Mouse (Mus musculus): ENCODE results near the gene BC048562. TPM values are rescaled to one million over a fixed set of nuclear protein-coding genes. Genes with fewer than 3 reads are reported as not detected.

Gene BC048562
- polyA plus RNA-seq, 1 experiment from 2014 or later, result not detected

GRCm38 (mm10) chr9:108403081-108403480, 33.2 kb upstream of the BC048562 start:
- H3K4me1 ChIP-seq (ENCODE audit: control insufficient read depth, insufficient read depth, low read length), result no peaks in the 10 kb centered on the region
- H3K27me3 ChIP-seq (ENCODE audit: control insufficient read depth, insufficient read depth, low read length), result no peaks in the 10 kb centered on the region
- no peaks in the 10 kb centered on the region for H3K9me3 ChIP-seq (replicated peaks; ENCODE audit: control insufficient read depth, low read length)
- no peaks in the 10 kb centered on the region for H3K36me3 ChIP-seq (ENCODE audit: control insufficient read depth, insufficient read depth, low read length)
- H3K4me3 ChIP-seq (ENCODE audit: low read depth, low read length), result no peak overlapping the region
- no peak overlapping the region for H3K4me2 ChIP-seq
- no peak for ATAC-seq (replicated peaks; ENCODE audit: insufficient number of reproducible peaks, low FRiP score, low TSS enrichment)
- 80% methylated on average over 4 of the region's 4 CpGs for WGBS (ENCODE audit: insufficient replicate concordance)
- H3K27ac ChIP-seq (ENCODE audit: low read depth, low read length), result no peak overlapping the region
- H3K9ac ChIP-seq (ENCODE audit: low read depth, low read length), result no peak overlapping the region

GRCm38 (mm10) chr9:108404451-108404850, 31.8 kb upstream of the BC048562 start:
- H3K4me3 ChIP-seq (ENCODE audit: low read depth, low read length), result no peak overlapping the region
- no peaks in the 10 kb centered on the region for H3K36me3 ChIP-seq (ENCODE audit: control insufficient read depth, insufficient read depth, low read length)
- no peaks in the 10 kb centered on the region for H3K27me3 ChIP-seq (ENCODE audit: control insufficient read depth, insufficient read depth, low read length)
- no peak overlapping the region for H3K4me2 ChIP-seq
- no peak overlapping the region for H3K9ac ChIP-seq (ENCODE audit: low read depth, low read length)
- H3K27ac ChIP-seq (ENCODE audit: low read depth, low read length), result no peak overlapping the region
- no peak for ATAC-seq (replicated peaks; ENCODE audit: insufficient number of reproducible peaks, low FRiP score, low TSS enrichment)
- H3K9me3 ChIP-seq (replicated peaks; ENCODE audit: control insufficient read depth, low read length), result no peaks in the 10 kb centered on the region
- WGBS (ENCODE audit: insufficient replicate concordance), result 64% methylated on average over 8 of the region's 8 CpGs
- H3K4me1 ChIP-seq (ENCODE audit: control insufficient read depth, insufficient read depth, low read length), result no peaks in the 10 kb centered on the region

GRCm38 (mm10) chr9:108409535-108409934, 26.7 kb upstream of the BC048562 start:
- no peaks in the 10 kb centered on the region for H3K4me1 ChIP-seq (ENCODE audit: control insufficient read depth, insufficient read depth, low read length)
- no peak overlapping the region for H3K4me2 ChIP-seq
- H3K4me3 ChIP-seq (ENCODE audit: low read depth, low read length), result no peak overlapping the region
- H3K9me3 ChIP-seq (replicated peaks; ENCODE audit: control insufficient read depth, low read length), result no peaks in the 10 kb centered on the region
- no peaks in the 10 kb centered on the region for H3K36me3 ChIP-seq (ENCODE audit: control insufficient read depth, insufficient read depth, low read length)
- H3K27me3 ChIP-seq (ENCODE audit: control insufficient read depth, insufficient read depth, low read length), result no peaks in the 10 kb centered on the region
- H3K27ac ChIP-seq (ENCODE audit: low read depth, low read length), result no peak overlapping the region
- ATAC-seq (replicated peaks; ENCODE audit: insufficient number of reproducible peaks, low FRiP score, low TSS enrichment), result no peak
- WGBS (ENCODE audit: insufficient replicate concordance), result 68% methylated on average over 4 of the region's 4 CpGs
- no peak overlapping the region for H3K9ac ChIP-seq (ENCODE audit: low read depth, low read length)

GRCm38 (mm10) chr9:108411381-108411942, 24.8 kb upstream of the BC048562 start:
- Histone ChIP-seq H3K4me1 (ENCODE audit: control insufficient read depth, insufficient read depth, low read length) (no peaks in the 10 kb centered on the region), H3K36me3 (ENCODE audit: control insufficient read depth, insufficient read depth, low read length) (no peaks in the 10 kb centered on the region), H3K9ac (ENCODE audit: low read depth, low read length) (no peak overlapping the region), H3K4me2 (no peak overlapping the region), H3K27ac (ENCODE audit: low read depth, low read length) (no peak overlapping the region), H3K27me3 (ENCODE audit: control insufficient read depth, insufficient read depth, low read length) (no peaks in the 10 kb centered on the region), H3K9me3 (replicated peaks; ENCODE audit: control insufficient read depth, low read length) (no peaks in the 10 kb centered on the region), H3K4me3 (ENCODE audit: low read depth, low read length) (no peak overlapping the region)
- no peak for ATAC-seq (replicated peaks; ENCODE audit: insufficient number of reproducible peaks, low FRiP score, low TSS enrichment)
- WGBS (ENCODE audit: insufficient replicate concordance), result 74% methylated on average over 9 of the region's 9 CpGs

- H3K36me3 ChIP-seq (ENCODE audit: control insufficient read depth, insufficient read depth, low read length), result no peaks in the 10 kb centered on the region
- WGBS (ENCODE audit: insufficient replicate concordance), result 75% methylated on average over 1 of the region's 1 CpGs
- no peaks in the 10 kb centered on the region for H3K27me3 ChIP-seq (ENCODE audit: control insufficient read depth, insufficient read depth, low read length)
- no peak overlapping the region for H3K4me3 ChIP-seq (ENCODE audit: low read depth, low read length)
- no peak overlapping the region for H3K27ac ChIP-seq (ENCODE audit: low read depth, low read length)
- no peaks in the 10 kb centered on the region for H3K9me3 ChIP-seq (replicated peaks; ENCODE audit: control insufficient read depth, low read length)
- no peaks in the 10 kb centered on the region for H3K4me1 ChIP-seq (ENCODE audit: control insufficient read depth, insufficient read depth, low read length)
- no peak overlapping the region for H3K4me2 ChIP-seq
- no peak for ATAC-seq (replicated peaks; ENCODE audit: insufficient number of reproducible peaks, low FRiP score, low TSS enrichment)
- no peak overlapping the region for H3K9ac ChIP-seq (ENCODE audit: low read depth, low read length)
Measured at GRCm38 (mm10) chr9:108412221-108412620, 24.1 kb upstream of the BC048562 start.

- no peak for ATAC-seq (replicated peaks; ENCODE audit: insufficient number of reproducible peaks, low FRiP score, low TSS enrichment)
- Histone ChIP-seq H3K4me2 (no peak within 1 kb of the TSS), H3K27me3 (ENCODE audit: control insufficient read depth, insufficient read depth, low read length) (no peaks in the 10 kb centered on the region), H3K4me3 (ENCODE audit: low read depth, low read length) (no peak within 1 kb of the TSS), H3K9ac (ENCODE audit: low read depth, low read length) (no peak within 1 kb of the TSS), H3K36me3 (ENCODE audit: control insufficient read depth, insufficient read depth, low read length) (no peaks in the 10 kb centered on the region), H3K27ac (ENCODE audit: low read depth, low read length) (no peak within 1 kb of the TSS), H3K9me3 (replicated peaks; ENCODE audit: control insufficient read depth, low read length) (no peaks in the 10 kb centered on the region), H3K4me1 (ENCODE audit: control insufficient read depth, insufficient read depth, low read length) (no peaks in the 10 kb centered on the region)
Measured at GRCm38 (mm10) chr9:108428384-108428783, 7.9 kb upstream of the BC048562 start, which contains the start of gene Ccdc36. Ccdc36 (minus strand) TSS chr9:108428484.

GRCm38 (mm10) chr9:108431431-108432067, 4.7 kb upstream of the BC048562 start:
- no peaks in the 10 kb centered on the region for H3K36me3 ChIP-seq (ENCODE audit: control insufficient read depth, insufficient read depth, low read length)
- peak overlapping the region; percentile 57 for H3K4me2 ChIP-seq
- WGBS (ENCODE audit: insufficient replicate concordance), result 36% methylated on average over 32 of the region's 32 CpGs
- H3K27me3 ChIP-seq (ENCODE audit: control insufficient read depth, insufficient read depth, low read length), result no peaks in the 10 kb centered on the region
- no peak overlapping the region for H3K27ac ChIP-seq (ENCODE audit: low read depth, low read length)
- ATAC-seq (replicated peaks; ENCODE audit: insufficient number of reproducible peaks, low FRiP score, low TSS enrichment), result 0 out of 2 replicates have a peak, but pooled peaks have one; percentile 61
- no peak overlapping the region for H3K9ac ChIP-seq (ENCODE audit: low read depth, low read length)
- H3K4me1 ChIP-seq (ENCODE audit: control insufficient read depth, insufficient read depth, low read length), result no peaks in the 10 kb centered on the region
- no peaks in the 10 kb centered on the region for H3K9me3 ChIP-seq (replicated peaks; ENCODE audit: control insufficient read depth, low read length)
- peak overlapping the region; percentile 25 for H3K4me3 ChIP-seq (ENCODE audit: low read depth, low read length)

- no peak for ATAC-seq (replicated peaks; ENCODE audit: insufficient number of reproducible peaks, low FRiP score, low TSS enrichment)
- Histone ChIP-seq H3K9ac (ENCODE audit: low read depth, low read length) (no peak overlapping the region), H3K36me3 (ENCODE audit: control insufficient read depth, insufficient read depth, low read length) (no peaks in the 10 kb centered on the region), H3K4me2 (no peak overlapping the region), H3K4me1 (ENCODE audit: control insufficient read depth, insufficient read depth, low read length) (peaks cover 15% of the 10 kb centered on the region; the same call in 1 of the 2 replicates), H3K9me3 (replicated peaks; ENCODE audit: control insufficient read depth, low read length) (no peaks in the 10 kb centered on the region), H3K4me3 (ENCODE audit: low read depth, low read length) (no peak overlapping the region), H3K27me3 (ENCODE audit: control insufficient read depth, insufficient read depth, low read length) (no peaks in the 10 kb centered on the region), H3K27ac (ENCODE audit: low read depth, low read length) (no peak overlapping the region)
- WGBS (ENCODE audit: insufficient replicate concordance), result 75% methylated on average over 6 of the region's 6 CpGs
Measured at GRCm38 (mm10) chr9:108439176-108439575, 2.9 kb downstream of the BC048562 start.

GRCm38 (mm10) chr9:108440485-108440884, 4.2 kb downstream of the BC048562 start:
- Histone ChIP-seq H3K4me1 (ENCODE audit: control insufficient read depth, insufficient read depth, low read length) (peaks cover 15% of the 10 kb centered on the region; the same call in 1 of the 2 replicates), H3K9me3 (replicated peaks; ENCODE audit: control insufficient read depth, low read length) (no peaks in the 10 kb centered on the region), H3K9ac (ENCODE audit: low read depth, low read length) (no peak overlapping the region), H3K4me3 (ENCODE audit: low read depth, low read length) (no peak overlapping the region), H3K27me3 (ENCODE audit: control insufficient read depth, insufficient read depth, low read length) (no peaks in the 10 kb centered on the region), H3K4me2 (no peak overlapping the region), H3K36me3 (ENCODE audit: control insufficient read depth, insufficient read depth, low read length) (no peaks in the 10 kb centered on the region), H3K27ac (ENCODE audit: low read depth, low read length) (no peak overlapping the region)
- no peak for ATAC-seq (replicated peaks; ENCODE audit: insufficient number of reproducible peaks, low FRiP score, low TSS enrichment)
- WGBS (ENCODE audit: insufficient replicate concordance), result 59% methylated on average over 5 of the region's 5 CpGs
